Mouse (Mus musculus) right cerebral cortex, postnatal 4 days (tissue): ENCODE results near the gene Krtcap3.
"Not testable (repeated sequence)": the region's sequence is repeated elsewhere in the genome, so short reads cannot be mapped to it uniquely, and the experiment has no call there.

Experiments
- DNase-seq: peaks from one replicate; pipeline ENCODE4 v3.0.0-alpha.2; 2022

Krtcap3 gene

GRCm38 (mm10) chr5:31251541-31252101 lies at the start of gene Krtcap3:
Gene Krtcap3, plus strand, starts transcription at chr5:31251691.
- peak; percentile 19 for DNase-seq

GRCm38 (mm10) chr5:31201742-31202590 lies 49.5 kb upstream of the Krtcap3 start, which contains the start of gene Zfp513:
Gene Zfp513, minus strand, starts transcription at chr5:31202303.
- peak; percentile 91 for DNase-seq

- no peak for DNase-seq
Measured at GRCm38 (mm10) chr5:31202933-31203332, 48.6 kb upstream of the Krtcap3 start.

- DNase-seq: no peak
Measured at GRCm38 (mm10) chr5:31203866-31204265, 47.6 kb upstream of the Krtcap3 start.

- DNase-seq: no peak
Measured at GRCm38 (mm10) chr5:31204421-31204820, 47.1 kb upstream of the Krtcap3 start.

GRCm38 (mm10) chr5:31216554-31216953 lies 34.9 kb upstream of the Krtcap3 start:
- DNase-seq: not testable (repeated sequence)

- DNase-seq: no peak
Measured at GRCm38 (mm10) chr5:31218294-31218693, 33.2 kb upstream of the Krtcap3 start.

GRCm38 (mm10) chr5:31219070-31219469 lies 32.4 kb upstream of the Krtcap3 start:
- no peak for DNase-seq

GRCm38 (mm10) chr5:31219474-31219873 lies 32.0 kb upstream of the Krtcap3 start:
- DNase-seq: no peak

- DNase-seq: peak; percentile 63
Measured at GRCm38 (mm10) chr5:31219911-31220447, 31.5 kb upstream of the Krtcap3 start.

- peak; percentile 97 for DNase-seq
Measured at GRCm38 (mm10) chr5:31220448-31221303, 30.8 kb upstream of the Krtcap3 start, which contains the start of gene Ppm1g. Gene Ppm1g, minus strand, starts transcription at chr5:31220687.

- DNase-seq: peak; percentile 40
Measured at GRCm38 (mm10) chr5:31221304-31221945, 30.1 kb upstream of the Krtcap3 start.

- DNase-seq: no peak
Measured at GRCm38 (mm10) chr5:31222696-31223095, 28.8 kb upstream of the Krtcap3 start.

- no peak for DNase-seq
Measured at GRCm38 (mm10) chr5:31226641-31227040, 24.9 kb upstream of the Krtcap3 start.

GRCm38 (mm10) chr5:31240637-31241521 lies 10.6 kb upstream of the Krtcap3 start, which contains the start of the genes Nrbp1 and Gm9970:
Gene Nrbp1, plus strand, starts transcription at chr5:31240864.
Gene Gm9970, minus strand, starts transcription at chr5:31241232.
- peak; percentile 92 for DNase-seq

GRCm38 (mm10) chr5:31241522-31242034 lies 9.9 kb upstream of the Krtcap3 start:
- no peak for DNase-seq

- DNase-seq: no peak
Measured at GRCm38 (mm10) chr5:31242191-31242590, 9.3 kb upstream of the Krtcap3 start.

- no peak for DNase-seq
Measured at GRCm38 (mm10) chr5:31250716-31251115, 775 bp upstream of the Krtcap3 start.

GRCm38 (mm10) chr5:31252151-31252550 lies 660 bp downstream of the Krtcap3 start:
- DNase-seq: no peak

GRCm38 (mm10) chr5:31252795-31253545 lies 1.5 kb downstream of the Krtcap3 start:
- DNase-seq: no peak
